Mouse (Mus musculus) embryonic fibroblast, embryonic 13.5 days (primary cell): Measurements from ENCODE around the gene Gcsam. TPM values are rescaled to one million over a fixed set of nuclear protein-coding genes. Genes with fewer than 3 reads are reported as not detected.

Source experiments
- H3K27ac ChIP-seq: 2 replicates; pipeline ENCODE4 v1.5.1; 2012; ENCODE audit warnings: low read length, control low read depth, inconsistent platforms; ENCODE audit not compliant: insufficient read depth
- H3K4me1 ChIP-seq: 2 replicates; pipeline ENCODE4 v1.6.1; 2011; ENCODE audit warnings: low read length; ENCODE audit not compliant: control insufficient read depth, insufficient read depth
- H3K4me3 ChIP-seq: 2 replicates; pipeline ENCODE4 v1.5.1; 2011; ENCODE audit warnings: mild to moderate bottlenecking, control low read depth, low read length; ENCODE audit not compliant: insufficient read depth
- CTCF ChIP-seq: IDR thresholded peaks from 2 replicates; pipeline ENCODE4 v1.5.1; 2011; ENCODE audit warnings: mild to moderate bottlenecking, control low read depth, low read length, moderate library complexity, borderline replicate concordance; ENCODE audit not compliant: insufficient read depth
- POLR2A ChIP-seq: IDR thresholded peaks from 2 replicates; pipeline ENCODE4 v1.6.1; 2011; ENCODE audit warnings: low read depth, mild to moderate bottlenecking, control low read depth, low read length, moderate library complexity
- polyA plus RNA-seq: library from polyadenylated mRNA; stranded (reverse); fragments of >200 nt; gene quantifications from 2 replicates; pipeline ENCODE4 v1.2.4, GENCODE M21; 2011; ENCODE audit warnings: low read depth; ENCODE audit not compliant: missing spikeins, insufficient read length

The Gcsam gene
- polyA plus RNA-seq, 1 experiment = not detected

DNA sequence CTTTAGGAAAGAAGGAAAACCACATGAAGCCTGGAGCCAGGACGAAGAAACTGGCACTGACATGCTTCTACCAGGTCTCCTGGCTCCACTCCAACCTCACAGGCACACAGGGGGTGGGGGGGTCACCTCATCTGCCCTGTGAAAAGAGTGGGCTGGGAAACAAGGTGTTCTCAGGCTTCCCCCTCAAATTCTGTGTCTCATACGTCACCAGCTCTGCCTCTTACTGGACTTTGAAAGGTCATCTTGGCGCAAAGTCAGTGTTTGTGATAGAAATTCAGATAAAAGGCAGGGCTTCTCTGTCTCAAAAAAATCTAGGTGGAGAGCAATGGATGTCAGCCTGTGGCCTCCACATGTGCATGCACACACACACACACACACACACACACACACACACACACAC is 31.1 kb downstream of the Gcsam start:
- no peaks in the 10 kb centered on the region for H3K4me1 ChIP-seq
- no peak overlapping the region for H3K27ac ChIP-seq
- H3K4me3 ChIP-seq = no peak overlapping the region
- TF ChIP-seq POLR2A = no peak
- TF ChIP-seq CTCF = no peak

DNA sequence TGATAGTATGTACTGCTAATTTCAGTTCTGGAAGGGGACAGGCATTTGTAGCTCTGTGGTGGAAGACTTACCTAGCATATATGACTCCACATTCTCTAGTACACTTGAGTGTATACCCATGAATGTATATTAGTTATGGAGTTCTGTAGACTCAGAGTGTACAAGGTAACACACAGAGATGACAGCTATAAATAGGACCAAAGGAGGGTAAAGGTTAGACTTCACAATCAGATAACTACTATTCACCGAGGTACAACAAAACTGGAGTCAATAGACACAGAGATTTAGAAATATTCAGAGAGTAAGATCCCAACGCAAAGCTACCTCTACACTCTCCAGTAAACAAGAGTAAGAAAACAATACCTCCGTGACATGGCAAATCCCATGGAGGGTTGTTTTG is 33.8 kb downstream of the Gcsam start:
- Histone ChIP-seq H3K27ac (no peak overlapping the region), H3K4me3 (no peak overlapping the region), H3K4me1 (no peaks in the 10 kb centered on the region)
- TF ChIP-seq POLR2A (no peak), CTCF (no peak)

DNA sequence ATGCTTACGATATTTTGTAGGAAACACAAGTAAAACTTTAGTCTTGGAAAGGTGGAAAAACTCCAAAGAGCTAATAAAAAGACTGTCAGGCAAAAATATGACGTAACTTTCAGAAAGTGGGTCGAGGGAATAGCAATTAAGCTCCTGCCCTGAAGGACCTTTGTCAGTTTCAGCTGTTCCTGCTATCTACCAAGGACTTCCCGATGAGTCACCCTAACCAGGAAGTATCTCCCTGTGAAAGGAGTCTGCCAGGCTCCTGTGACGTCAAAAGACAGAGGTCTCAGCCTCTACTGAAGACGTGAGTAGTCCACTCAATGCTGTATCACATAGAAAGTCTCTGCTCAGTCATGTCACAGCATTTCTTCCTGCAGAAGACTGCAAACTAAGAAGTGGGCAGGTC is 34.2 kb downstream of the Gcsam start:
- no peak for TF ChIP-seq CTCF
- TF ChIP-seq POLR2A = no peak
- Histone ChIP-seq H3K4me1 (no peaks in the 10 kb centered on the region), H3K27ac (no peak overlapping the region), H3K4me3 (no peak overlapping the region)

DNA sequence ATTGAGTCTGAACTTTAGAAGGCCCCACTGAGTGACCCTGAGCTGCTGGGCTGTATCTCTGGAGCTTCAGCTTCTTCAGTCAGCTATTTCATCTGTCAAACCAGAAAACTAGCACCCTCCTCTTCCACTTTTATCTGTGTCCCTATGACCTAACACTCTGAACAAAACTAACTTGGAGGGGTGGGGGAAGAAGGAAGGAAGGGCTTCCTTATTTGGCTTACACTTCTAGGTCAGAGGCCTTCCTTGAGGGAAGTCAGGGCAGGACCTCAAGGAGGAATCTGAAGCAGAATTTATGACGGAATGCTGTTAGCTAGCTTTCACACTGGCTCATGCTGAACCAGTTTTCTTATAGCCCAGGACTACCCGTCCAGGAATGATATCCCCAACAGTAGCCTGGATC is 41.3 kb downstream of the Gcsam start:
- TF ChIP-seq POLR2A (no peak), CTCF (no peak)
- no peak overlapping the region for H3K4me3 ChIP-seq
- no peaks in the 10 kb centered on the region for H3K4me1 ChIP-seq
- H3K27ac ChIP-seq = no peak overlapping the region

DNA sequence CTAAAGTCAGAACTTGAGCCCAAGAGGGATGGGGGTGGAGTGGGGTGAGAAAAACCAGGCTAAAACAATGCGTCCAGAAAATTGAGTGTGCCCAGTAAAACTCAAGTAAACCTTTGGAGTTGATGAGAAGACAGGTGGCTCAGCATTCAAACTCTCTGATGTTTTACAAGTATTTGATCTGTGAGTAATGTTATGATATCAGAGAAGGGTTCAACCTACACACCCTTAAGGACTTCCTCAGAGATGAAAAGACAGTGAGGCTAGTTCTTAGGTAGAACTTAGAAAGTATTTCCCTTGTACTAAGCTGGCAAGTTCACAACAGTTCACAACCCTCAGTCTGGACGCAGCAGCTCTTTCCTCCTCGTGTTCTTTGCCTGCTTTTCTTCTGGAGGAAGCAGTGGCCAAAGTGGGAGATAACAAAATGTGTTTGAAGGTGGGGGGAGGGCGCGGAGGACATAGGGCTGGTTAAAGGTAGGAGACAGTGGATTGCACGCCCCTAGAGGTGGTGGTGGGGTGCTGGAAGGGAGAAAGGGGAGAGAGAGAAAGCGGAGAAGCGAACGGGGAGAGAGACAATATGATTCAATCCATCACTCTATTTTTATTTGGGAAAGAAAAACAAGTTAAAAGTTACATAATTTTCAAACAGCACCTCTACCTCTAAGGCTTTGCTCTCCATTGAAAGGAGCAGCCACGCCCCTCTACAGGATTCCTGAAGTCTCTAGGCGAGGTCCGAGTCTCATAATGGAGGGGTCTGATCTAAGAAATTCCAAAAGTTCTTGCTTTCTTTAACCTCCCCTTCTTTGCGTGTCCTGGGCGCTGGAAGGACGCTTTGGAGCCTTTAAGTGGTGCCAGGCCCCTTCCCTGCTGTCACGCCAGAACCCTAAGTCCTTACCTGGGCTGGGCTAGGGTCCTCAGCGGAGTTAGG is 43.1 kb downstream of the Gcsam start:
- Histone ChIP-seq H3K4me1 (no peaks in the 10 kb centered on the region), H3K27ac (no peak overlapping the region), H3K4me3 (no peak overlapping the region)
- TF ChIP-seq POLR2A = no peak
- no peak for TF ChIP-seq CTCF

DNA sequence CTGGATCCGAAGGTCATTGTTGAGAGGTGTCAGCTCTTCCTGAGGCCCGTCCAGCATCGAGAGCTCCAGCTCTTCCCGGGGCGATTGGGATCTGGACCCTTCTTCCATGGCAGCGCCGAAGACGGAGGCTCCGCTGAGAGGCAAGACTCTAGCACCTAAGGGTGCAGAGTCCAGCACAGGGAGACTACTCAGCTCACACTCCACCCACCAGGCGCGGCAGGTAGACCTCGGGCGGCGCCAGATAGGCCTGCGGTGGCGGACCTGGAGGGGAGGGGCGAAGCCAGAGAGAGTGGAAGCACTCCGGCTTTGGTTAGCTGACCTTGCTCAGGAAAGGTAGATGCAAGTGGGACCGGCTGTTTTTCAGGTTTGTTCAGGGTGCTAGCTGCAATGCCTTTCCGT is 43.8 kb downstream of the Gcsam start, which contains the start of gene BC016579:
Gene BC016579 (minus strand): TSS at position 135 of the 399 bp plus-strand sequence.
- Histone ChIP-seq H3K4me3 (no peak within 1 kb of the TSS), H3K4me1 (no peaks in the 10 kb centered on the region)
- TF ChIP-seq POLR2A (no peak), CTCF (no peak)

DNA sequence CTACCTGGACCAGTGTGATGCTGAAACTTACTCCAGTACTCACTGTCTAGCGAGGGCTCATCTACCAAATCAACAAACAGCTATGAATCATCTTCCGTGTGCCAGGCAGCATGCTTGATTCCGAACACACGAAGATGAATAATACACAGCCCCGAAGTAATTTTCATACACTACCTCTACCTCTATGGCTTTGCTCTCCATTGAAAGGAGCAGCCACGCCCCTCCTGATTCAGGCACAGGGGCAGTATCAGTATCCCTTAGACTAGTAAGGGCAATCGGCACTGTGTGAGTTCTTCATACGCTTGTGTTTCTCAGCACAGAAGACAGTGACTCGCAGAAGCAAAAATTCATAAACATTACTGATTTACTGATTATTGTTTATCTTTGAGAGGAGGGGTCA is 44.3 kb downstream of the Gcsam start:
- Histone ChIP-seq H3K4me1 (no peaks in the 10 kb centered on the region), H3K27ac (no peak overlapping the region), H3K4me3 (no peak overlapping the region)
- TF ChIP-seq POLR2A (no peak), CTCF (no peak)

More for the DNA sequence above, 43.8 kb downstream of the Gcsam start, which contains the start of gene BC016579:
- no peak within 1 kb of the TSS for H3K27ac ChIP-seq

DNA sequence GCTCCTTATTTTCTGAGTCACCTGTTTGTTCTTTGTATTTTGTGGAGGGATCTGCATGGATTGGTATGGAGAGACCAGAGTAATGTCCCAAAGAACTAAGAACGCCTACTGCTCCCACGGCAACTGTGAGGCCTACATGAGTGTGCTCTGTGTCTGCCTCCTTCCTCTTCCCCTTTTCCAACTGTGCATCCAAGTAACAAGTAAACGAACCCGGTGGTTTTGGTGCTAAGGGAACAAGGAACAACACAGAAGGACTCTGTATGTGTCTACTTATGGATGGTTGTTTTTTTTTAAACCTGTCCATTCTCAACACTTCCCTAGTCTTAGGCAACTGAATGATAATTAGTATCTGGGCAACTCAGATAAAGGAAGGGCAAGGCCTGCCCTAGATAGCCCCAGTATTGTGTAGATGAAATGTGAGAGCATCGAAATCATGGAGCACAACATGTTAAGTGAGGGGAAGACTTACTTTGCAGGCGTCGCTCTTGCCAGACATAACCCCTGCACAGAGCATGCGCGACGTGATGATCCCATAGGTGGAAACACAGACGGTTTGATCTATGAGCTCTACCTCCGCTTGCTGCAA is 47.5 kb downstream of the Gcsam start:
- Histone ChIP-seq H3K27ac (no peak overlapping the region), H3K4me1 (no peaks in the 10 kb centered on the region), H3K4me3 (no peak overlapping the region)
- TF ChIP-seq POLR2A = no peak
- TF ChIP-seq CTCF = no peak

DNA sequence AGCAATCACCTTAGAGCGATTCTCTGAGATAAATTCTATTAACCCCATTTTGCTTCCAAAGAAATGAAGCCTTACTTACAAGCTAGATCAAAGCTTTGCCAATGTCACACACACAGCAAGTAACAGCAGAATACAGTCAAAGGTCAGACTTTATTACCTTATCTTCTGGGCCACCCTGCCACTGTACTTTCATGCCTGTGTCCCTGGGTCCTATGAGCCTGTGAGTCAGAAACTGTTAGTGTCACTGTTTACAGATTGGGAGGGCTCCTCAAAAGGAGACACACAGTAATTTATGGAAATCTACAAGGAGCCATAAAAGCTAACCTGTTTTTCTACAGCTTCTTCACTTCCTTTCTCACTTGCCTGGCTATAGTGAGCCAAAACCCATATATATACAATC is 48.1 kb downstream of the Gcsam start:
- H3K4me3 ChIP-seq = no peak overlapping the region
- H3K27ac ChIP-seq = no peak overlapping the region
- no peaks in the 10 kb centered on the region for H3K4me1 ChIP-seq
- TF ChIP-seq CTCF = no peak
- no peak for TF ChIP-seq POLR2A

DNA sequence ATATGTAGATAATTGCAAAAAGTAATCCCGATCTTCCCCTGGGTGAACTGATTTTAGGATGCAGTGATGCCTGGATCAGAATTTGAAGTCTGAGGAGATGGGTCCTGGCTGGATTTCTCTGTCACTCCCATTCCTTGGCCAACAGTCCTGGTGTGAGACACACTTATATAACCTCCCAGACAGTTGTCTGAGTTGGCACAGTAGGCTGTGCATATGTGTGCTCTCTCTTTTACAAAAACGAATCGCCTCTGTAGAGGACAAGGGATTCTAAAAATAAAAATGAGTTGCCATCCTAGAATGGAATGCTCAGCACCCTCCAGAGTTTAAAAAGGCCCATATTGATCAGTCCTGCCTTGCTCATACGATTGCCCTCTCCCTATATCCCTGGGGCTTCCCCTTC is 49.4 kb downstream of the Gcsam start:
- Histone ChIP-seq H3K27ac (no peak overlapping the region), H3K4me3 (no peak overlapping the region), H3K4me1 (0 out of 2 replicates have a peak, but pooled peaks cover 3% of the 10 kb centered on the region)
- no peak for TF ChIP-seq CTCF
